Mouse (Mus musculus): ENCODE measurements around the gene Tff3. TPM values are rescaled to one million over a fixed set of nuclear protein-coding genes. Genes with fewer than 3 reads are reported as not detected.

The Tff3 gene
- polyA plus RNA-seq (2012; rRNA removed): 0.33 and 0.99 TPM in 2 replicates
- not detected in 2 replicates for polyA plus RNA-seq (2014; fragmentation: Nextera tagmentation; extraction: Ambion mirVana)

DNA sequence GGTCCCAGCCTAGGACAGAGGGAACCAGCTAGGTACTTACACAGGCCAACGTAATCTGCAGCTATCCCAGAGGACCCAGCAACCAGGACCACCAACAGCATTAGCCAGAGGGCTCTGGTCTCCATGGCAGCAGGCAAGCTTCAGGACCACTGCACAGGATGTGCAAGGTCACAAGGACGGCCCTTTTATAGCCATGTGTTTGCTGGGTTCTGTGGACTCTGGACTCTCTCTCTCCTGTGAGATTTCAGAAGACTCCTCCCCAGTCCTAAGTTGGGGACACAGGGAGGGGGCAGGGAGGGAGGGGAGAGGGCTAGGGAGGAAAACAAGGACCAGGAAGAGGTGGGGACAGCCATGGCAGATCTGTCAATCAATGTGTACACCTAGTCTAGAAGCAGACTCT is at the start of gene Tff3:
Tff3 (minus strand) TSS at position 195 of the 400 bp plus-strand sequence.
- no peaks in the 10 kb centered on the region for H3K36me3 ChIP-seq (ENCODE audit: control insufficient read depth, insufficient read depth, low read length)
- no peak within 1 kb of the TSS for H3K27ac ChIP-seq (replicated peaks; ENCODE audit: low read depth, low read length)
- ATAC-seq (ENCODE audit: low FRiP score, low read depth) (no peak), DNase-seq (ENCODE audit: low spot score) (no peak)
- H3K4me3 ChIP-seq (replicated peaks; ENCODE audit: low read length): no peak within 1 kb of the TSS
- H3K4me1 ChIP-seq (ENCODE audit: control insufficient read depth, insufficient read depth, low read length): no peaks in the 10 kb centered on the region
- no peak for TF ChIP-seq POLR2A (IDR thresholded peaks at IDR 0.05; ENCODE audit: borderline replicate concordance, extremely low read depth, insufficient read depth, insufficient read length)
- 11% methylated on average over 2 of the region's 2 CpGs for WGBS
- no peaks in the 10 kb centered on the region for H3K27me3 ChIP-seq (ENCODE audit: control insufficient read depth, insufficient read depth, low read length)
- no peaks in the 10 kb centered on the region for H3K9me3 ChIP-seq (ENCODE audit: control insufficient read depth, low read length)
- H3K9ac ChIP-seq (ENCODE audit: low read depth, low read length, severe bottlenecking): no peak within 1 kb of the TSS
- H3K4me2 ChIP-seq (replicated peaks; ENCODE audit: low read depth, low read length, severe bottlenecking): no peak within 1 kb of the TSS

DNA sequence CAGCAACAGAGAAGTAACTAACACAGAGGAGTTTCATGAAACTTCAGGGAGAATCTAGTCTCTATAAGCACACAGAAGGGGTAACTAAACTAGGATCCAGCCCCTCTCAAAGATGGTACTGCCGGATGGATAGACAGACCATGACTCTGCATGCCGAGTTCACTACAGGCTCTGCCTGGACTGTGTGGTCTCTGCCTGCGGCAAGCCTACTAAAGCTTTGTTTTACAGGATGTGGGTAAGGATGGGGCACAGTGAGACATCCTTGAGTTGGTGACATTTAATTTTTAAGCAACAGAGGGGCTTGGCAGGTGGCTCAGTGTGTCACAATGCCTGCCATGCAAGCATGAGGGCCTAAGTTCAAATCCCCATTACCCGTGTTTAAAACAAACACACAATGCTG is 46.9 kb upstream of the Tff3 start:
- H3K4me2 ChIP-seq (replicated peaks; ENCODE audit: low read depth, low read length, severe bottlenecking): no peak overlapping the region
- no peak for ATAC-seq (ENCODE audit: low FRiP score, low read depth)
- no peaks in the 10 kb centered on the region for H3K27me3 ChIP-seq (ENCODE audit: control insufficient read depth, insufficient read depth, low read length)
- H3K36me3 ChIP-seq (ENCODE audit: control insufficient read depth, insufficient read depth, low read length): no peaks in the 10 kb centered on the region
- no peak overlapping the region for H3K4me3 ChIP-seq (replicated peaks; ENCODE audit: low read length)
- no peak for TF ChIP-seq POLR2A (IDR thresholded peaks at IDR 0.05; ENCODE audit: borderline replicate concordance, extremely low read depth, insufficient read depth, insufficient read length)
- 86% methylated on average over 4 of the region's 4 CpGs for WGBS
- DNase-seq (ENCODE audit: low spot score): no peak
- H3K9ac ChIP-seq (ENCODE audit: low read depth, low read length, severe bottlenecking): no peak overlapping the region
- no peaks in the 10 kb centered on the region for H3K4me1 ChIP-seq (ENCODE audit: control insufficient read depth, insufficient read depth, low read length)
- H3K9me3 ChIP-seq (ENCODE audit: control insufficient read depth, low read length): no peaks in the 10 kb centered on the region
- H3K27ac ChIP-seq (replicated peaks; ENCODE audit: low read depth, low read length): no peak overlapping the region

DNA sequence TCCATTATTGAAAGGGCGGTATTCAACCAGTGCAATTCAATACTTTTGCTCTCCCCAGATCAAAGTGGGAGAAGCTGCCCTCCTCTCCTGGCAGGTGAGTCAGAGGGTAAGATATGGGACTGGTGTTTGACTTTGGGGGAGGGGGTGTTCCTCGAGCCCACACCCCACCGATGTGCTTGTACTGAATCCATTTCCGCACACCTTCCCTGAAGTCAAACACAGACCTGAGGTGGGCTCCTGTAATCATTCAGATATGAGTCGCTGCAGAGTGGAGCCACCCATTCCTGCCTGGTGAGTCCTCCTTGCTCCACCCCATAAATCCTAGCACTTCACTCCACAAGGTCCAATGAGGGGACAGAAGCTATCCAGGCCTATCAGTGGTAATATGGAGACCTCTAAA is 40.4 kb upstream of the Tff3 start:
- WGBS: 91% methylated on average over 5 of the region's 5 CpGs
- ATAC-seq (ENCODE audit: low FRiP score, low read depth): no peak
- DNase-seq (ENCODE audit: low spot score): no peak
- H3K4me3 ChIP-seq (replicated peaks; ENCODE audit: low read length): no peak overlapping the region
- no peak overlapping the region for H3K27ac ChIP-seq (replicated peaks; ENCODE audit: low read depth, low read length)
- no peaks in the 10 kb centered on the region for H3K4me1 ChIP-seq (ENCODE audit: control insufficient read depth, insufficient read depth, low read length)
- no peaks in the 10 kb centered on the region for H3K36me3 ChIP-seq (ENCODE audit: control insufficient read depth, insufficient read depth, low read length)
- H3K9me3 ChIP-seq (ENCODE audit: control insufficient read depth, low read length): no peaks in the 10 kb centered on the region
- TF ChIP-seq POLR2A (IDR thresholded peaks at IDR 0.05; ENCODE audit: borderline replicate concordance, extremely low read depth, insufficient read depth, insufficient read length): no peak
- no peak overlapping the region for H3K9ac ChIP-seq (ENCODE audit: low read depth, low read length, severe bottlenecking)
- no peak overlapping the region for H3K4me2 ChIP-seq (replicated peaks; ENCODE audit: low read depth, low read length, severe bottlenecking)
- H3K27me3 ChIP-seq (ENCODE audit: control insufficient read depth, insufficient read depth, low read length): no peaks in the 10 kb centered on the region

DNA sequence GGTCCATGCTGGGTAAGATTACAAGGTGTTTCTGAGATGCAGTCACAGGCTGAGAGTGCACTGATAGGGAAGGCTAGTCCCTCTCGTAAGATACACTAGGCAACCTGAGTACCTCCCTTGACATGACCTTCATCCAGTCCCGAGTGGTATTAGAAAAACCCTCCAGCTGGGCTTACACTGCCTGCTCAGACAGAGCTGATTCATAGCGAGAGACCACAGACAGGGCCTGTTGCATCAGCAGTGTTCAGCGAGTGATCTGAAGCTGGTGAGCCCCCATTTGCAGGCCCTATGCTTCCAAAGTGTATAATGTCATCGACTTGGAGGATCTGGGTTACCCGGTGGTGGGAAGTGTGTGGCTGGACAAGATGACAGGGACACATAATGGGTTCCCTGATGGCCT is 35.7 kb upstream of the Tff3 start, which contains the start of gene Tff1:
Tff1 (minus strand) TSS at position 151 of the 400 bp plus-strand sequence.
- H3K4me3 ChIP-seq (replicated peaks; ENCODE audit: low read length): no peak within 1 kb of the TSS
- H3K4me1 ChIP-seq (ENCODE audit: control insufficient read depth, insufficient read depth, low read length): no peaks in the 10 kb centered on the region
- H3K4me2 ChIP-seq (replicated peaks; ENCODE audit: low read depth, low read length, severe bottlenecking): no peak within 1 kb of the TSS
- H3K36me3 ChIP-seq (ENCODE audit: control insufficient read depth, insufficient read depth, low read length): no peaks in the 10 kb centered on the region
- no peaks in the 10 kb centered on the region for H3K27me3 ChIP-seq (ENCODE audit: control insufficient read depth, insufficient read depth, low read length)
- H3K9me3 ChIP-seq (ENCODE audit: control insufficient read depth, low read length): no peaks in the 10 kb centered on the region
- DNase-seq (ENCODE audit: low spot score) (no peak), ATAC-seq (ENCODE audit: low FRiP score, low read depth) (no peak)
- WGBS: 89% methylated on average over 6 of the region's 6 CpGs
- TF ChIP-seq POLR2A (IDR thresholded peaks at IDR 0.05; ENCODE audit: borderline replicate concordance, extremely low read depth, insufficient read depth, insufficient read length): no peak
- H3K9ac ChIP-seq (ENCODE audit: low read depth, low read length, severe bottlenecking): no peak within 1 kb of the TSS
- no peak within 1 kb of the TSS for H3K27ac ChIP-seq (replicated peaks; ENCODE audit: low read depth, low read length)

DNA sequence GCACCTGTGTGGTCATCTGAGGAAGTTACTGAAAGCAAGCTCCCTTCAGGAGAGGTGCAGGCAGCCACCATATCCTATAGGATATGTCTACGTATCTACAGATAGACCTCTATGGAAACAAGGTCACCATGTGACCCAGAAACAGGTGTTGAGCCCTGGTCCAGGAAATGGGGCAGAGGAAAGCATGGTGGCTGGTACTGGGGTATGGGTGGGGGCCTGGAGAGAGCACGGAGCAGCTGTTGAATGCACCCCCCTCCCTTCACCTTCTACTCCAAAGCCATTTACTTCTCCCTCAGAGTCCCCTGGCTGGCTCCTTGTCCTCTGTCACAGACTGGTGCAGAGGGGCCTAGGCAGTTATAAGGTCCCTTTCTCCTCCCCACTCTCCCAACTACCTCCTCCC is 34.4 kb upstream of the Tff3 start:
- DNase-seq (ENCODE audit: low spot score): no peak
- no peak overlapping the region for H3K4me2 ChIP-seq (replicated peaks; ENCODE audit: low read depth, low read length, severe bottlenecking)
- H3K27me3 ChIP-seq (ENCODE audit: control insufficient read depth, insufficient read depth, low read length): no peaks in the 10 kb centered on the region
- 72% methylated on average over 2 of the region's 2 CpGs for WGBS
- H3K4me3 ChIP-seq (replicated peaks; ENCODE audit: low read length): no peak overlapping the region
- TF ChIP-seq POLR2A (IDR thresholded peaks at IDR 0.05; ENCODE audit: borderline replicate concordance, extremely low read depth, insufficient read depth, insufficient read length): no peak
- no peaks in the 10 kb centered on the region for H3K4me1 ChIP-seq (ENCODE audit: control insufficient read depth, insufficient read depth, low read length)
- no peak overlapping the region for H3K9ac ChIP-seq (ENCODE audit: low read depth, low read length, severe bottlenecking)
- no peak for ATAC-seq (ENCODE audit: low FRiP score, low read depth)
- no peaks in the 10 kb centered on the region for H3K9me3 ChIP-seq (ENCODE audit: control insufficient read depth, low read length)
- H3K27ac ChIP-seq (replicated peaks; ENCODE audit: low read depth, low read length): no peak overlapping the region
- no peaks in the 10 kb centered on the region for H3K36me3 ChIP-seq (ENCODE audit: control insufficient read depth, insufficient read depth, low read length)

DNA sequence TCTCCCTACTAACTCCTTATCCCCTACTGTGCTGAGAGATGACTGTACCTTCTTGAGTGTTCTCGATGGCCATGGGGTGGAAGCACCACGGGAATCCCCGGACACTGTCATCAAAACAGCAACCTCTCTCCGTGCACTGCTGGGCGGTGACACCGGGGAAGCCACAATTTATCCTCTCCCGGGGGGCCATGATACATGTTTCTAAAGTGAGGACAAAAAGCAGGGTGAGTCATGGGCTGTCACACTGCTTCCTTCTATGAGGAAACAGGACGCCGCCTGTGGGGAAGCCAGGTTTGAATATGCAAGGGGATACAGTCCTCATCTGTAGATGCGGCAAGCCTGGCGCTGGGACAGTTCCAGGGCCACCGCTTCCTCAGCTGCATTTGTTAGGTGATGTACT is 33.2 kb upstream of the Tff3 start:
- ATAC-seq (ENCODE audit: low FRiP score, low read depth): no peak
- Histone ChIP-seq H3K9me3 (ENCODE audit: control insufficient read depth, low read length) (no peaks in the 10 kb centered on the region), H3K4me1 (ENCODE audit: control insufficient read depth, insufficient read depth, low read length) (no peaks in the 10 kb centered on the region), H3K27me3 (ENCODE audit: control insufficient read depth, insufficient read depth, low read length) (no peaks in the 10 kb centered on the region), H3K27ac (replicated peaks; ENCODE audit: low read depth, low read length) (no peak overlapping the region), H3K4me3 (replicated peaks; ENCODE audit: low read length) (no peak overlapping the region), H3K9ac (ENCODE audit: low read depth, low read length, severe bottlenecking) (no peak overlapping the region), H3K4me2 (replicated peaks; ENCODE audit: low read depth, low read length, severe bottlenecking) (no peak overlapping the region), H3K36me3 (ENCODE audit: control insufficient read depth, insufficient read depth, low read length) (no peaks in the 10 kb centered on the region)
- 85% methylated on average over 12 of the region's 12 CpGs for WGBS
- TF ChIP-seq POLR2A (IDR thresholded peaks at IDR 0.05; ENCODE audit: borderline replicate concordance, extremely low read depth, insufficient read depth, insufficient read length): no peak
- no peak for DNase-seq (ENCODE audit: low spot score)

All from limb, embryonic 14.5 days (tissue).